Mouse (Mus musculus) forebrain, embryonic 16.5 days (tissue): Measurements from ENCODE around the gene Lrrc59. TPM values are rescaled to one million over a fixed set of nuclear protein-coding genes. Genes with fewer than 3 reads are reported as not detected.

Experiments used
- ATAC-seq: fragments of 200-750 bp; cut with Nextera tagmentation; 2 replicates; pipeline ENCODE4 v1.8.0; 2017; ENCODE audit warnings: mild to moderate bottlenecking, moderate library complexity
- H3K27ac ChIP-seq: fragments of 300-500 bp; sonication (generic); 2 replicates; pipeline ENCODE4 v1.5.1; 2014; ENCODE audit warnings: low read length, control low read depth
- H3K27me3 ChIP-seq: fragments of 300-500 bp; sonication (generic); replicated peaks from 2 replicates; pipeline ENCODE4 v1.6.1; 2014; ENCODE audit warnings: low read length; ENCODE audit not compliant: control insufficient read depth, insufficient read depth
- H3K36me3 ChIP-seq: fragments of 300-500 bp; sonication (generic); 2 replicates; pipeline ENCODE4 v1.6.1; 2014; ENCODE audit not compliant: control insufficient read depth, insufficient read depth
- H3K4me1 ChIP-seq: fragments of 300-500 bp; sonication (generic); replicated peaks from 2 replicates; pipeline ENCODE4 v1.6.1; 2014; ENCODE audit warnings: low read length; ENCODE audit not compliant: control insufficient read depth, insufficient read depth
- H3K4me2 ChIP-seq: fragments of 300-500 bp; sonication (generic); 2 replicates; pipeline ENCODE4 v1.6.1; 2014; ENCODE audit warnings: mild to moderate bottlenecking, low read length, control low read depth
- H3K4me3 ChIP-seq: fragments of 300-500 bp; sonication (generic); replicated peaks from 2 replicates; pipeline ENCODE4 v1.5.1; 2014; ENCODE audit warnings: mild to moderate bottlenecking, low read length, control low read depth
- H3K9ac ChIP-seq: fragments of 300-500 bp; sonication (generic); replicated peaks from 2 replicates; pipeline ENCODE4 v1.6.1; 2014; ENCODE audit warnings: low read depth, low read length, control low read depth
- H3K9me3 ChIP-seq: fragments of 300-500 bp; sonication (generic); 2 replicates; pipeline ENCODE4 v1.6.1; 2016; ENCODE audit warnings: low read length; ENCODE audit not compliant: control insufficient read depth
- WGBS: fragments of 180-500 bp; shearing (Covaris S2); extraction: QIAGEN DNeasy Blood & Tissue Kit; methylation state at CpG from one replicate; pipeline ENCODE4 v1.1.7; 2014; 5-methylcytosine and 5-hydroxymethylcytosine counted together
- polyA plus RNA-seq: library from polyadenylated mRNA; unstranded; fragments of >200 nt; fragmentation: Nextera tagmentation; extraction: Ambion mirVana; gene quantifications from 2 replicates; pipeline ENCODE4 v1.2.1, GENCODE M21; 2015

Lrrc59 gene
- polyA plus RNA-seq, 1 experiment from 2014 or later = 162 TPM

DNA sequence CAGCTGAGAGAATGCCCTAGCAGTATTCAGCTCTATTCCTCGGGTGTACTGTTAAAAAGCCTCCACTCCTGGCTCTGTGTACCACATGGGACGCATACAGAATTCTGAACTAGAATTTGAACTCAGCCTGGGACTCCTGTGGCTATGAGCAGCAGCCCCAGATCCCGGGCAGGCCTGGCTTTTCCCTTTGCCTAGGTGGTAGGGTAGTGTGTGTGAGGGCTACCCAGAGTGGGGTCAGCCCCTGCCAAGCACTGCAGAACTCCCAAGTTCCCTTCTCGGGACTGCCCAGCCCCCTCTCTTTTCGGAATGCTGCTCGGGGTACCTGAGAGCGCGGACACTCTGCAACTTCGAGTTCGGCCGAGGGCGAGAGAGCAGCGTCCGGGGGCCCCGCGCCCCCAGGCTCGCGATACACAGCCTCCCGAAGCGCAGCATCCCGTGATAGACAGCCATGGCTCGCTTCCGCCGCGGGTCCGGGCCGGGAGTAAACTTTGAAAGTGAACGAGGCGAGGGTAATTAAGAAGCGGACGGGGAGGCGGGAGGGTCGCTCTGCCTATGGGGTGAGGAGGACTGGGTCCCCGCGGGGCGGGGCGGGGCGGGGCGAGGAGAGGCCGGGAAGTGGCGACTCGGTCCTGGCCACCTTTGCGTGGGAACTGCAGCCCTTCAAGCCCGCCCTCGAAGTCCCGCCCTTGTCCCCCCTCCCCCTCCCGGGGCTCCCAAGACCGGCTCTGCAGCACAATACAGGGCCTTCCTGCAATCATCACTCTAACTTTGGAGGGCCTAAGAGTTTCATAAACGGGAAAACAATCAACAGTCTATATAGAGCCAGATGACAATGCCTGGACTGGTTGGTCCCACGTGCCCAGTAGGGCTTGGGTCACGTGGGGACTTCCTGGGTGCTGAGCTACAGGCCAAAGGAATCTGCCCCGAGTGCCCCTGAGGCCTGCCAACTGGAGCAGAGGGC is 28.0 kb upstream of the Lrrc59 start, which contains the start of gene Acsf2:
Gene Acsf2 (minus strand): TSS at position 551 of the 961 bp plus-strand sequence.
- Histone ChIP-seq H3K27me3 (0 out of 2 replicates have a peak, but pooled peaks cover 2% of the 10 kb centered on the region), H3K27ac (no peak within 1 kb of the TSS), H3K4me1 (peaks cover 11% of the 10 kb centered on the region; the same call in 1 of the 2 replicates), H3K9ac (peak within 1 kb of the TSS; percentile 39), H3K4me3 (peak within 1 kb of the TSS; percentile 39), H3K36me3 (no peaks in the 10 kb centered on the region), H3K4me2 (peak within 1 kb of the TSS; percentile 74), H3K9me3 (no peaks in the 10 kb centered on the region)
- peak; percentile 82 for ATAC-seq
- under 1% methylated on average over 50 of the region's 52 CpGs for WGBS

- no peak for ATAC-seq
- Histone ChIP-seq H3K9ac (no peak overlapping the region), H3K9me3 (no peaks in the 10 kb centered on the region), H3K4me2 (peak overlapping the region; percentile 74), H3K36me3 (no peaks in the 10 kb centered on the region), H3K4me3 (no peak overlapping the region), H3K27me3 (0 out of 2 replicates have a peak, but pooled peaks cover 2% of the 10 kb centered on the region), H3K4me1 (peaks cover 11% of the 10 kb centered on the region; the same call in 1 of the 2 replicates), H3K27ac (no peak overlapping the region)
- WGBS = 63% methylated on average over 11 of the region's 11 CpGs
These were observed 27.1 kb upstream of the Lrrc59 start for GRCm38 (mm10) chr11:94602356-94602955.

GRCm38 (mm10) chr11:94610744-94611740 is 18.5 kb upstream of the Lrrc59 start:
- Histone ChIP-seq H3K9me3 (no peaks in the 10 kb centered on the region), H3K4me2 (no peak overlapping the region)
- no peak for ATAC-seq

GRCm38 (mm10) chr11:94614603-94615002 is 15.0 kb upstream of the Lrrc59 start:
- WGBS = 73% methylated on average over 4 of the region's 4 CpGs
- H3K9me3 ChIP-seq = no peaks in the 10 kb centered on the region
- H3K27me3 ChIP-seq = no peaks in the 10 kb centered on the region
- no peaks in the 10 kb centered on the region for H3K36me3 ChIP-seq
- H3K9ac ChIP-seq = no peak overlapping the region
- no peak for ATAC-seq
- no peak overlapping the region for H3K4me2 ChIP-seq
- H3K4me1 ChIP-seq = no peaks in the 10 kb centered on the region
- H3K27ac ChIP-seq = no peak overlapping the region
- H3K4me3 ChIP-seq = no peak overlapping the region

More at GRCm38 (mm10) chr11:94610744-94611740, 18.5 kb upstream of the Lrrc59 start:
- Histone ChIP-seq H3K9ac (no peak overlapping the region), H3K27me3 (no peaks in the 10 kb centered on the region), H3K4me1 (no peaks in the 10 kb centered on the region), H3K27ac (no peak overlapping the region), H3K36me3 (no peaks in the 10 kb centered on the region), H3K4me3 (no peak overlapping the region)
- 54% methylated on average over 4 of the region's 4 CpGs for WGBS

GRCm38 (mm10) chr11:94615494-94615893 is 14.1 kb upstream of the Lrrc59 start:
- H3K4me1 ChIP-seq = no peaks in the 10 kb centered on the region
- no peak overlapping the region for H3K27ac ChIP-seq
- H3K4me2 ChIP-seq = no peak overlapping the region
- 24% methylated on average over 4 of the region's 4 CpGs for WGBS
- no peak overlapping the region for H3K4me3 ChIP-seq
- no peak overlapping the region for H3K9ac ChIP-seq
- ATAC-seq = no peak
- no peaks in the 10 kb centered on the region for H3K36me3 ChIP-seq
- no peaks in the 10 kb centered on the region for H3K27me3 ChIP-seq
- no peaks in the 10 kb centered on the region for H3K9me3 ChIP-seq

- no peak overlapping the region for H3K4me2 ChIP-seq
- H3K9me3 ChIP-seq = no peaks in the 10 kb centered on the region
- ATAC-seq = no peak
- no peak overlapping the region for H3K4me3 ChIP-seq
- no peak overlapping the region for H3K27ac ChIP-seq
- H3K27me3 ChIP-seq = no peaks in the 10 kb centered on the region
- 83% methylated on average over 2 of the region's 2 CpGs for WGBS
- H3K36me3 ChIP-seq = no peaks in the 10 kb centered on the region
- H3K4me1 ChIP-seq = no peaks in the 10 kb centered on the region
- no peak overlapping the region for H3K9ac ChIP-seq
These were observed 11.9 kb upstream of the Lrrc59 start for GRCm38 (mm10) chr11:94617646-94618045.

GRCm38 (mm10) chr11:94620766-94621457 is 8.7 kb upstream of the Lrrc59 start:
- H3K36me3 ChIP-seq = no peaks in the 10 kb centered on the region
- H3K4me3 ChIP-seq = no peak overlapping the region
- 42% methylated on average over 6 of the region's 6 CpGs for WGBS
- no peaks in the 10 kb centered on the region for H3K27me3 ChIP-seq
- no peaks in the 10 kb centered on the region for H3K4me1 ChIP-seq
- no peak overlapping the region for H3K9ac ChIP-seq
- no peak for ATAC-seq
- no peak overlapping the region for H3K27ac ChIP-seq
- H3K4me2 ChIP-seq = no peak overlapping the region
- H3K9me3 ChIP-seq = no peaks in the 10 kb centered on the region

- H3K36me3 ChIP-seq = no peaks in the 10 kb centered on the region
These were observed 8.1 kb upstream of the Lrrc59 start for GRCm38 (mm10) chr11:94621458-94621852.

More at GRCm38 (mm10) chr11:94621458-94621852, 8.1 kb upstream of the Lrrc59 start:
- Histone ChIP-seq H3K9me3 (no peaks in the 10 kb centered on the region), H3K27me3 (no peaks in the 10 kb centered on the region), H3K4me1 (no peaks in the 10 kb centered on the region), H3K27ac (no peak overlapping the region), H3K4me2 (no peak overlapping the region), H3K4me3 (no peak overlapping the region), H3K9ac (no peak overlapping the region)
- ATAC-seq = no peak
